Mouse (Mus musculus) cerebellum, adult 2 months (tissue): ENCODE measurements around the gene Olfr1367.

Experiments used
- CTCF ChIP-seq: fragments of 200-500 bp; IDR thresholded peaks from 2 replicates; pipeline ENCODE4 v1.5.1; 2011; ENCODE audit warnings: low read depth, mild to moderate bottlenecking, control low read depth, low read length, moderate library complexity, borderline replicate concordance; ENCODE audit not compliant: insufficient read depth
- POLR2A ChIP-seq: fragments of 200-500 bp; IDR thresholded peaks from 2 replicates; pipeline ENCODE4 v1.6.1; 2011; ENCODE audit warnings: low read length, control low read depth, borderline replicate concordance; ENCODE audit not compliant: insufficient read depth

- TF ChIP-seq POLR2A, result no peak
- TF ChIP-seq CTCF, result no peak
Measured at GRCm38 (mm10) chr13:21346610-21347009, at the start of gene Olfr1367.
